Mouse (Mus musculus) heart, postnatal 10 days (tissue): ENCODE measurements around the gene Mipep. TPM values are rescaled to one million over a fixed set of nuclear protein-coding genes. Genes with fewer than 3 reads are reported as not detected.

Source experiments
- DNase-seq, 2 experiments: peaks; one replicate each; pipeline ENCODE4 v3.0.0; 2021
- intact Hi-C: fragments of 180-260 bp; cut with DNase I; formaldehyde crosslinking; loops from one replicate; pipeline ENCODE4 v1.15.1; 2025
- total RNA-seq, 2 experiments: library from RNA; stranded (reverse); gene quantifications; 2 replicates each; pipeline ENCODE4 v1.2.3; 2021

Gene Mipep
- total RNA-seq, 2 experiments from 2014 or later, result 51.3 to 52.6 TPM

- no peak for DNase-seq
- intact Hi-C loops, result no loop called here
Observed at GRCm38 (mm10) chr14:60797596-60797995, 13.2 kb downstream of the Mipep start.

- intact Hi-C loops, result loop anchor here (1.0 kb wide), 3 partner anchors 287 to 496 kb away; no protein-coding TSS in a partner anchor
- DNase-seq, result no peak
Observed at GRCm38 (mm10) chr14:60798721-60799120, 14.3 kb downstream of the Mipep start.

- intact Hi-C loops, result loop anchor here (1.0 kb wide), 3 partner anchors 285 to 494 kb away; no protein-coding TSS in a partner anchor
- peak; percentile 35 to 58 for DNase-seq
Observed at GRCm38 (mm10) chr14:60799762-60800728, 15.7 kb downstream of the Mipep start.

- intact Hi-C loops, result no loop called here
Observed at GRCm38 (mm10) chr14:60802026-60802425, 17.7 kb downstream of the Mipep start.

GRCm38 (mm10) chr14:60804978-60805377, 20.6 kb downstream of the Mipep start:
- no peak for DNase-seq
- intact Hi-C loops, result no loop called here

More at GRCm38 (mm10) chr14:60802026-60802425, 17.7 kb downstream of the Mipep start:
- no peak for DNase-seq

- peak; percentile 35 to 56 for DNase-seq
- intact Hi-C loops, result no loop called here
Observed at GRCm38 (mm10) chr14:60805871-60806270, 21.5 kb downstream of the Mipep start.

- intact Hi-C loops, result no loop called here
- DNase-seq, result no peak
Observed at GRCm38 (mm10) chr14:60806891-60807344, 22.5 kb downstream of the Mipep start.

GRCm38 (mm10) chr14:60809881-60810280, 25.5 kb downstream of the Mipep start:
- no peak for DNase-seq
- intact Hi-C loops, result no loop called here

GRCm38 (mm10) chr14:60811547-60811946, 27.2 kb downstream of the Mipep start:
- no peak for DNase-seq
- intact Hi-C loops, result no loop called here

- no peak for DNase-seq
- intact Hi-C loops, result no loop called here
Observed at GRCm38 (mm10) chr14:60815098-60815497, 30.7 kb downstream of the Mipep start.

- intact Hi-C loops, result no loop called here
- peak in 1 of 2 experiments; percentile 22 for DNase-seq
Observed at GRCm38 (mm10) chr14:60818045-60818444, 33.7 kb downstream of the Mipep start.

- DNase-seq, result no peak
- intact Hi-C loops, result no loop called here
Observed at GRCm38 (mm10) chr14:60830096-60830495, 45.7 kb downstream of the Mipep start.

GRCm38 (mm10) chr14:60836709-60837108, 52.3 kb downstream of the Mipep start:
- intact Hi-C loops, result no loop called here
- DNase-seq, result no peak

- no peak for DNase-seq
- intact Hi-C loops, result no loop called here
Observed at GRCm38 (mm10) chr14:60839654-60840053, 55.3 kb downstream of the Mipep start.

- intact Hi-C loops, result no loop called here
- no peak for DNase-seq
Observed at GRCm38 (mm10) chr14:60841977-60842659, 57.7 kb downstream of the Mipep start.

GRCm38 (mm10) chr14:60843596-60843995, 59.2 kb downstream of the Mipep start:
- DNase-seq, result no peak
- intact Hi-C loops, result no loop called here

- intact Hi-C loops, result no loop called here
- DNase-seq, result no peak
Observed at GRCm38 (mm10) chr14:60845261-60846045, 61.1 kb downstream of the Mipep start.

- intact Hi-C loops, result no loop called here
- DNase-seq, result no peak
Observed at GRCm38 (mm10) chr14:60846174-60846573, 61.8 kb downstream of the Mipep start.

GRCm38 (mm10) chr14:60848194-60848593, 63.8 kb downstream of the Mipep start:
- intact Hi-C loops, result no loop called here
- no peak for DNase-seq

GRCm38 (mm10) chr14:60850101-60850500, 65.7 kb downstream of the Mipep start:
- intact Hi-C loops, result no loop called here
- peak; percentile 5 to 12 for DNase-seq

- DNase-seq, result no peak
- intact Hi-C loops, result no loop called here
Observed at GRCm38 (mm10) chr14:60851632-60852031, 67.3 kb downstream of the Mipep start.
